In the genomic region with DNA sequence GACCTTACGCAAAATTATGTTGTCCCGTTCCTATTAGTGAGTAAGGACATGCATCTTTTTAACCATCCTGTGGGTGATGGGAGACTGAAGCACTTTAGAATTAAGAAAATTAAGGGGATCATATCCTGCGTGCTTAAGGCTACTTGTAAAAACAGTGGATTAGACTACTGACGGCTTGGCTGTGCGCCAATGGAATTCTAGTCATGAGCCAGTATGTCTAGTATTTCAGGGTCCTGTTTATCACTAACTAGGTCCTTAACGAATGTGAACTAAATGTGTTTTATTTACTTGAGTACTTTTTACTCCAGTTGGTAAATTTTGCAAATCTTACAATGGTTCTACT, we compare ENCODE assay signal across 1 mouse cellular context.
TF ChIP-seq lines count a peak whose summit lies in the region.

No protein-coding gene starts in this region.

TF ChIP-seq in MEL, 35 proteins besides CTCF, POLR2A, EP300 and RAD21 (continued from another document):
- TF ChIP-seq POLR2AphosphoS2 (IDR thresholded peaks at IDR 0.05; ENCODE audit: low read length) (no peak), HCFC1 (IDR thresholded peaks at IDR 0.05; ENCODE audit: low read depth, low read length) (no peak), MYC (IDR thresholded peaks at IDR 0.05; ENCODE audit: low read depth, low read length) (peak; percentile 46; the same call in 1 of the 2 replicates), GABPA (IDR thresholded peaks at IDR 0.05; ENCODE audit: low read depth, low read length) (no peak), SMC3 (IDR thresholded peaks at IDR 0.05; ENCODE audit: low read depth, low read length) (0 out of 2 replicates have a peak, but pooled peaks have one; percentile 3), GATA1 (IDR thresholded peaks at IDR 0.05; ENCODE audit: low read depth, low read length) (no peak)
TF ChIP-seq in MEL: peak in this region for 5.
